Mouse (Mus musculus) left cerebral cortex, postnatal 10 days (tissue): ENCODE measurements at regions not wholly inside any gene's neighbourhood (a gene's known extent, or its start where the extent isn't known, plus 50 kb on each side); places are given as distances from the start of the nearest gene placed in this dataset.

Experiments
- DNase-seq, 2 experiments: peaks; one replicate each; pipeline ENCODE4 v3.0.0; 2021 to 2022; ENCODE audit warnings: low spot score in 2 of 2, mixed read lengths in 1 of 2; ENCODE audit errors: extremely low spot score in 1 of 2
- intact Hi-C: fragments of 180-260 bp; cut with DNase I; formaldehyde crosslinking; loops from one replicate; pipeline ENCODE4 v1.15.1; 2025

GRCm38 (mm10) chr4:39508866-39509265 is 58.8 kb downstream of the 1700009N14Rik start:
- intact Hi-C loops: no loop called here
- no peak for DNase-seq

- DNase-seq: no peak
- intact Hi-C loops: no loop called here
These were observed 77.4 kb downstream of the 1700009N14Rik start for GRCm38 (mm10) chr4:39527492-39527891.

- no peak for DNase-seq
- intact Hi-C loops: no loop called here
These were observed 78.6 kb downstream of the 1700009N14Rik start for GRCm38 (mm10) chr4:39528661-39529060.

GRCm38 (mm10) chr4:39556101-39556763 is 106.1 kb downstream of the 1700009N14Rik start:
- DNase-seq: no peak
- intact Hi-C loops: no loop called here

GRCm38 (mm10) chr4:39597426-39597825 is 147.3 kb downstream of the 1700009N14Rik start:
- intact Hi-C loops: no loop called here
- DNase-seq: no peak

GRCm38 (mm10) chr4:39605046-39605445 is 155.0 kb downstream of the 1700009N14Rik start:
- no peak for DNase-seq
- intact Hi-C loops: no loop called here

- no peak for DNase-seq
- intact Hi-C loops: no loop called here
These were observed 194.0 kb downstream of the 1700009N14Rik start for GRCm38 (mm10) chr4:39644136-39644535.

- DNase-seq: no peak
These were observed 194.8 kb downstream of the 1700009N14Rik start for GRCm38 (mm10) chr4:39644849-39645248.

GRCm38 (mm10) chr4:39660538-39660937 is 210.4 kb downstream of the 1700009N14Rik start:
- intact Hi-C loops: no loop called here

More at GRCm38 (mm10) chr4:39644849-39645248, 194.8 kb downstream of the 1700009N14Rik start:
- intact Hi-C loops: no loop called here

GRCm38 (mm10) chr4:39672609-39673008 is 222.5 kb downstream of the 1700009N14Rik start:
- intact Hi-C loops: no loop called here

More at GRCm38 (mm10) chr4:39660538-39660937, 210.4 kb downstream of the 1700009N14Rik start:
- no peak for DNase-seq

GRCm38 (mm10) chr4:39695236-39695635 is 245.1 kb downstream of the 1700009N14Rik start:
- intact Hi-C loops: no loop called here

More at GRCm38 (mm10) chr4:39672609-39673008, 222.5 kb downstream of the 1700009N14Rik start:
- no peak for DNase-seq

GRCm38 (mm10) chr4:39697565-39697964 is 247.5 kb downstream of the 1700009N14Rik start:
- intact Hi-C loops: no loop called here
- peak; percentile 76 to 81 for DNase-seq

More at GRCm38 (mm10) chr4:39695236-39695635, 245.1 kb downstream of the 1700009N14Rik start:
- no peak for DNase-seq

GRCm38 (mm10) chr4:39699347-39699746 is 249.3 kb downstream of the 1700009N14Rik start:
- intact Hi-C loops: no loop called here
- no peak for DNase-seq

GRCm38 (mm10) chr4:39717477-39717876 is 267.4 kb downstream of the 1700009N14Rik start:
- intact Hi-C loops: no loop called here
- DNase-seq: no peak

GRCm38 (mm10) chr4:39718691-39719090 is 268.6 kb downstream of the 1700009N14Rik start:
- no peak for DNase-seq
- intact Hi-C loops: no loop called here

GRCm38 (mm10) chr4:39719951-39720350 is 269.9 kb downstream of the 1700009N14Rik start:
- intact Hi-C loops: no loop called here
- no peak for DNase-seq

- intact Hi-C loops: no loop called here
- DNase-seq: no peak
These were observed 271.4 kb downstream of the 1700009N14Rik start for GRCm38 (mm10) chr4:39721524-39721923.

- intact Hi-C loops: no loop called here
- DNase-seq: no peak
These were observed 315.5 kb downstream of the 1700009N14Rik start for GRCm38 (mm10) chr4:39765586-39765985.

GRCm38 (mm10) chr4:39791096-39791495 is 341.0 kb downstream of the 1700009N14Rik start:
- intact Hi-C loops: no loop called here
- no peak for DNase-seq

GRCm38 (mm10) chr4:39809950-39810349 is 332.9 kb upstream of the Aco1 start:
- no peak for DNase-seq
- intact Hi-C loops: no loop called here

- intact Hi-C loops: no loop called here
- DNase-seq: no peak
These were observed 330.1 kb upstream of the Aco1 start for GRCm38 (mm10) chr4:39812766-39813165.
